Mouse (Mus musculus) heart, adult 2 months (tissue): Measurements from ENCODE around the gene Nisch. TPM values are rescaled to one million over a fixed set of nuclear protein-coding genes. Genes with fewer than 3 reads are reported as not detected.
A peak's percentile ranks its signal among the peaks of the same experiment; 100 is the strongest.

Experiments used
- DNase-seq, 2 experiments: peaks; one replicate each; pipeline ENCODE4 v3.0.0; 2021
- H3K27ac ChIP-seq: fragments of 200-600 bp; 2 replicates; pipeline ENCODE4 v1.8.1; 2022
- H3K27me3 ChIP-seq: fragments of 200-500 bp; 2 replicates; pipeline ENCODE4 v1.6.1; 2012; ENCODE audit warnings: mild to moderate bottlenecking, low read length, inconsistent platforms, mixed read lengths; ENCODE audit not compliant: control insufficient read depth, insufficient read depth
- H3K36me3 ChIP-seq: fragments of 200-500 bp; 2 replicates; pipeline ENCODE4 v1.6.1; 2012; ENCODE audit warnings: low read length, inconsistent platforms; ENCODE audit not compliant: control insufficient read depth, insufficient read depth
- H3K4me1 ChIP-seq: fragments of 200-500 bp; 2 replicates; pipeline ENCODE4 v1.6.1; 2011; ENCODE audit warnings: low read length; ENCODE audit not compliant: control insufficient read depth, insufficient read depth
- H3K4me3 ChIP-seq: fragments of 200-600 bp; 2 replicates; pipeline ENCODE4 v1.8.1; 2022
- H3K79me2 ChIP-seq: fragments of 200-500 bp; replicated peaks from 2 replicates; pipeline ENCODE4 v1.6.1; 2012; ENCODE audit warnings: mild to moderate bottlenecking, inconsistent platforms, low read length, moderate library complexity, mixed read lengths; ENCODE audit not compliant: control insufficient read depth, insufficient read depth
- H3K9ac ChIP-seq: fragments of 200-500 bp; 2 replicates; pipeline ENCODE4 v1.6.1; 2012; ENCODE audit warnings: low read depth, mild to moderate bottlenecking, control low read depth, inconsistent platforms, low read length, mixed read lengths
- CTCF ChIP-seq: fragments of 200-600 bp; IDR thresholded peaks from 2 replicates; pipeline ENCODE4 v1.8.1; 2022; ENCODE audit warnings: antibody characterized with exemption, mild to moderate bottlenecking, moderate library complexity
- EP300 ChIP-seq: fragments of 200-500 bp; IDR thresholded peaks from 2 replicates; pipeline ENCODE4 v1.6.1; 2011; ENCODE audit warnings: low read depth, low read length, control low read depth; ENCODE audit not compliant: insufficient read depth
- POLR2A ChIP-seq: fragments of 200-500 bp; IDR thresholded peaks from 2 replicates; pipeline ENCODE4 v1.6.1; 2011; ENCODE audit warnings: mild to moderate bottlenecking, low read depth, low read length, control low read depth; ENCODE audit not compliant: insufficient read depth
- WGBS: fragments of 180-500 bp; shearing (Covaris S2); methylation state at CpG from one replicate; pipeline ENCODE4 v1.1.7; 2018; 5-methylcytosine and 5-hydroxymethylcytosine counted together
- intact Hi-C: fragments of 180-260 bp; cut with DNase I; formaldehyde crosslinking; loops from one replicate; pipeline ENCODE4 v1.15.1; 2025
- polyA plus RNA-seq: library from polyadenylated mRNA; depleted of rRNA; stranded (reverse); fragments of >200 nt; gene quantifications from 2 replicates; pipeline ENCODE4 v1.2.3, GENCODE M21; 2012
- total RNA-seq, 2 experiments: library from RNA; stranded (reverse); gene quantifications; 2 replicates each; pipeline ENCODE4 v1.2.3; 2021

Nisch gene
- total and polyA plus RNA-seq, 3 experiments, result 123 to 187 (median 129) TPM

DNA sequence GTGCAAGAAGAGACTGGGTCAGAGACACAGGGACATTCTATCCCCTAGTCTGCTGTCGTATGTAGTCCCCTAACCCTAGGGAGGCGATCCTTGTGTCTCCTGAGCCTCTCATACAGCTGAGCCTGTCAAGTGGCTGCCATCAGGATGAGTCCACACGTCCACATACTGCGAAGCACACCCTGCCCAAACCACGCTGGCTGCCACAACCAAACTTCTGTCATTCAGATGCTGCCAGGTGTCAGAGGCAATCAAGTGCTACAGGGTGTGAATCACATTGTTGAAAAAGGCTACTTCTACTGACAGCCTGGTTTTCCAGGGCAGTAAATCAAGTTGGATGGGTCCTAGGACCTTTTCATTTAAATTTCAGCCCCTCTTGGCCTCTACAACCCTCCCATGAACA, 39.0 kb downstream of the Nisch start:
- H3K27me3 ChIP-seq, result no peaks in the 10 kb centered on the region
- H3K9ac ChIP-seq, result no peak overlapping the region
- no peak overlapping the region for H3K4me3 ChIP-seq
- intact Hi-C loops, result no loop called here
- TF ChIP-seq POLR2A (no peak), EP300 (no peak), CTCF (no peak)
- peaks cover 11% of the 10 kb centered on the region for H3K4me1 ChIP-seq
- no peaks in the 10 kb centered on the region for H3K79me2 ChIP-seq
- no peak overlapping the region for H3K27ac ChIP-seq
- no peak for DNase-seq
- H3K36me3 ChIP-seq, result peaks cover 3% of the 10 kb centered on the region; the same call in 1 of the 2 replicates
- WGBS, result 78% methylated on average over 5 of the region's 5 CpGs

DNA sequence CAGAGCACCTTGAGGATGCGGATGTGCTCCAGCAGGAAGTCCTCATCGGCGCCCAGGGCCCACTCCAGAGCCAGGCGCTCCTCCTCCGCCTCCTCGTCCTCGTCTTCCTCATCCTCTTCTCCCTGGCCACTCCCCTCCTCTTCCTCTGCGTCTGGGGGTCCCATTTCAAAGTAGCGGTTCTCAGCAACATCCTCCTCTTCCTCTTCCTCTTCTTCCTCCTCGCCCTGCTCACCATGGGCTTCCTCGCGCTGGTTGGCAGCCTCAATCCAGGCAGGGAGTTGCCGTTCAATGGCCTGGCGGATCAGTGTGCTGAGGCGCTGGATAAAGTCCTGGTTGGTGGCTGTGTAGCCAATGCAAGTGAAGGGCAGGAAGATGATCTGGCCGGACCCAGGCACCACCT, 39.5 kb downstream of the Nisch start:
- TF ChIP-seq EP300 (no peak), CTCF (no peak), POLR2A (no peak)
- Histone ChIP-seq H3K9ac (no peak overlapping the region), H3K79me2 (no peaks in the 10 kb centered on the region), H3K4me1 (peaks cover 9% of the 10 kb centered on the region), H3K27me3 (no peaks in the 10 kb centered on the region), H3K4me3 (no peak overlapping the region), H3K36me3 (peaks cover 3% of the 10 kb centered on the region; the same call in 1 of the 2 replicates), H3K27ac (no peak overlapping the region)
- intact Hi-C loops, result no loop called here
- 60% methylated on average over 16 of the region's 16 CpGs for WGBS
- no peak for DNase-seq

DNA sequence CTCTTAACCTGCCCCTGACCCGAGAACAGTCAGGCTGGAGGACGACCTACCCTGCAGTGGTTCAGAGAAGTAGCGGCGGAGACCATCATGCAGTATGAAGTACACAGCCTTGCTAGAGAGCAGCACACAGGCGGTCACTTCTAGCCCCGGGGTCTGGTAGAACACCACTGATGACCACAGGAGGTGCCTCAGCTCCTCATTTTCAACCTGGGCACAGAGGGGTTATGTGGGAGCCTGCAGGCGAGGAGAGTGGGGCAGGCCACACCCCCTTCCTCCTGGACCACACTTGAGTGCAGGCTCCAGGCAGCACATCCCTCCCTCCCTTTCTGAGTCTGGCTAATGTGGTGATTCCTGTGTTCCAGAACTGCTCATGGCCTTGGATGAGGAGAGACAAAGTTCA, 43.2 kb downstream of the Nisch start:
- Histone ChIP-seq H3K4me1 (peaks cover 6% of the 10 kb centered on the region), H3K4me3 (no peak overlapping the region), H3K36me3 (peaks cover 3% of the 10 kb centered on the region; the same call in 1 of the 2 replicates), H3K27me3 (no peaks in the 10 kb centered on the region), H3K79me2 (no peaks in the 10 kb centered on the region), H3K27ac (no peak overlapping the region; the same call in 1 of the 2 replicates), H3K9ac (no peak overlapping the region)
- no peak for TF ChIP-seq EP300
- TF ChIP-seq CTCF, result no peak
- no peak for TF ChIP-seq POLR2A
- intact Hi-C loops, result no loop called here
- DNase-seq, result no peak
- WGBS, result 65% methylated on average over 7 of the region's 7 CpGs

DNA sequence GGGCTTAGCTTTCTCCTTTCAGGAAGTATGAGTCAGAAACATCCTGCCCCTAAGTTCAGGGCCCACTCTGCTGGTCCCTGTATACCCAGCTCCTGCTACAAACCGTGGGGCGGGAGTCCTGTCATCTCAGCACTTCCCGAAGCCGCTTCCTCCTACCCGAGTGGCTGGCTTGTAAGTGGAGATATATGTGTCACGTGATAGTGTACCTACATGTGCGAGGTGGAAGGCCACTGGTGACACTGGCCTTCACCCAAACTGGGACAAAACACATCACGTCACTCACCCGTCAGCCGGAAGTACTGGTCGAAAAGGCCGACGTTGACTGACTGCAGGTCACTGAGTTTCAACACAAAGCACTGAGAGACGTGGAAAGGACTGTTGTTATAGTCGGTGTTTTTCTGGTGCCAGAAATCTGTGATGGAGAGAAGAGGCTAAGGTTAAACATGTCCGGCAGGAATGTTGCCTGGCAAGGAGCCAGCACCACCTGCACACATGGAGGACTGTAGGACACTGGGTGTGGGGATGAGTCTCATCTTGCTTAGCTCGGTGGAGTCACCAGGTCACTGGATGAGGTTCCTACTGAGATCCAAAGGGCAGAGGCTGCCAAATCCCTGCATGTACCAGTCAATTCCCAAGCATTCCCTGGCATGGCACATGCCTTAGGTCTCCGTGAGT, 43.8 kb downstream of the Nisch start:
- peak in 1 of 2 experiments; percentile 64 for DNase-seq
- Histone ChIP-seq H3K36me3 (peaks cover 3% of the 10 kb centered on the region; the same call in 1 of the 2 replicates), H3K27me3 (no peaks in the 10 kb centered on the region), H3K4me3 (no peak overlapping the region), H3K27ac (no peak overlapping the region; the same call in 1 of the 2 replicates), H3K4me1 (peaks cover 6% of the 10 kb centered on the region), H3K79me2 (no peaks in the 10 kb centered on the region), H3K9ac (no peak overlapping the region)
- 26% methylated on average over 18 of the region's 18 CpGs for WGBS
- intact Hi-C loops, result no loop called here
- TF ChIP-seq POLR2A (no peak), EP300 (no peak), CTCF (no peak)

DNA sequence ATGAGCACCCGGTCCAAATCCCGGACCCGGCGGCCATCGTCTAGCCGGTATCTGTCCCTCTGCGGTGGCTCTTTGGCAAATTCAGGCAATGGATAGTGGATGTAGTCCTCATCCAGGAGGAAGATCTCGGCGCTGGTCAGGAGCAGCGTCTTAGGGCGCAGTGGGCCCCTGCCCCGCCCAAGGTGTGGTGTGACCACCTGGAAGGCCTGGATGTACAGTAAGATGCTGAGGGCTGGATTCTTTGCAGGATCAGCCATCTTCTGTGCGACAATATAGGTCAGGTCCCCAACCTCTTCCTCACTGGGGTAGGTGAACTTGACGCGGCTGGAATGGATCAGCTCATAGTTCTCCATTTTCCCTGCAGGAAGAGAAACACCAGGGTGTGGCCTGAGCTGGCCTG, 44.9 kb downstream of the Nisch start:
- Histone ChIP-seq H3K27me3 (no peaks in the 10 kb centered on the region), H3K4me3 (no peak overlapping the region), H3K9ac (no peak overlapping the region), H3K36me3 (peaks cover 3% of the 10 kb centered on the region; the same call in 1 of the 2 replicates), H3K79me2 (no peaks in the 10 kb centered on the region), H3K27ac (no peak overlapping the region; the same call in 1 of the 2 replicates), H3K4me1 (peaks cover 6% of the 10 kb centered on the region)
- TF ChIP-seq EP300 (no peak), POLR2A (no peak), CTCF (no peak)
- WGBS, result 92% methylated on average over 15 of the region's 15 CpGs
- intact Hi-C loops, result no loop called here
- DNase-seq, result no peak

DNA sequence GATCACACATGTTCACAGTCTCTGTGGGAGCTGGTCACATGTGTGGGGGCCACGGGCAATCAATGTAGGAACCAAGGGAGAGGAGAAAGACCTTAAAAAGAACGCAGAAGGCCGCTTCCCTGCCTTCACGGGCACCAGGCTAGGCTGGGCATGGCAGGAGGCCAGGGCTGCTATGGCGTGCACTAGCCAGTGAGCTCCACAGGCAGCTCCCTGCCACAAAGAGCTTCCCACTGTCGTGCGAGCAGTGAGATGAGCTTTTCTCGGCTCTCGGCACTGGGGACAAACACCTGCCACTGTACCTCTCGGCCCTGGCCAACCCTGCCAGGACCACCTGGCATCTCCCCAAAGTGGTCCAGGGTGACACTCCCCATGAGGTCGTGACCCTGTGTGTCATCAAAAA, 45.4 kb downstream of the Nisch start:
- 71% methylated on average over 11 of the region's 11 CpGs for WGBS
- Histone ChIP-seq H3K4me1 (peaks cover 6% of the 10 kb centered on the region), H3K79me2 (no peaks in the 10 kb centered on the region), H3K36me3 (peaks cover 3% of the 10 kb centered on the region; the same call in 1 of the 2 replicates), H3K9ac (no peak overlapping the region), H3K27me3 (no peaks in the 10 kb centered on the region), H3K27ac (no peak overlapping the region; the same call in 1 of the 2 replicates), H3K4me3 (no peak overlapping the region)
- no peak for DNase-seq
- intact Hi-C loops, result no loop called here
- TF ChIP-seq EP300, result no peak
- no peak for TF ChIP-seq POLR2A
- no peak for TF ChIP-seq CTCF
